Mouse (Mus musculus) heart, embryonic 10.5 days (tissue): ENCODE results near the gene Gm20431. TPM values are rescaled to one million over a fixed set of nuclear protein-coding genes. Genes with fewer than 3 reads are reported as not detected.

Experiments
- DNase-seq: peaks from one replicate; pipeline ENCODE4 v3.0.0-alpha.2; 2017; ENCODE audit warnings: low spot score
- H3K27ac ChIP-seq: fragments of 300-500 bp; sonication (generic); 2 replicates; pipeline ENCODE4 v1.5.1; 2016; ENCODE audit warnings: mild to moderate bottlenecking
- H3K27me3 ChIP-seq: fragments of 300-500 bp; sonication (generic); 2 replicates; pipeline ENCODE4 v1.6.1; 2016; ENCODE audit warnings: mild to moderate bottlenecking; ENCODE audit not compliant: poor library complexity, insufficient read depth, severe bottlenecking
- H3K36me3 ChIP-seq: fragments of 300-500 bp; sonication (generic); 2 replicates; pipeline ENCODE4 v1.6.1; 2016; ENCODE audit warnings: mild to moderate bottlenecking, moderate library complexity
- H3K4me1 ChIP-seq: fragments of 300-500 bp; sonication (generic); 2 replicates; pipeline ENCODE4 v1.6.1; 2016; ENCODE audit warnings: mild to moderate bottlenecking
- H3K4me3 ChIP-seq: fragments of 300-500 bp; sonication (generic); 2 replicates; pipeline ENCODE4 v1.5.1; 2016; ENCODE audit warnings: mild to moderate bottlenecking, moderate library complexity
- H3K9me3 ChIP-seq: fragments of 300-500 bp; sonication (generic); 2 replicates; pipeline ENCODE4 v1.6.1; 2016; ENCODE audit warnings: mild to moderate bottlenecking, moderate library complexity
- WGBS: fragments of 180-500 bp; shearing (Covaris S2); methylation state at CpG from one replicate; pipeline ENCODE4 v1.1.7; 2016; 5-methylcytosine and 5-hydroxymethylcytosine counted together
- polyA plus RNA-seq: library from polyadenylated mRNA; unstranded; fragments of >200 nt; fragmentation: Nextera tagmentation; extraction: Ambion mirVana; gene quantifications from 2 replicates; pipeline ENCODE4 v1.2.1, GENCODE M21; 2016

Gene Gm20431
- polyA plus RNA-seq, 1 experiment from 2014 or later = 0.36 TPM

DNA sequence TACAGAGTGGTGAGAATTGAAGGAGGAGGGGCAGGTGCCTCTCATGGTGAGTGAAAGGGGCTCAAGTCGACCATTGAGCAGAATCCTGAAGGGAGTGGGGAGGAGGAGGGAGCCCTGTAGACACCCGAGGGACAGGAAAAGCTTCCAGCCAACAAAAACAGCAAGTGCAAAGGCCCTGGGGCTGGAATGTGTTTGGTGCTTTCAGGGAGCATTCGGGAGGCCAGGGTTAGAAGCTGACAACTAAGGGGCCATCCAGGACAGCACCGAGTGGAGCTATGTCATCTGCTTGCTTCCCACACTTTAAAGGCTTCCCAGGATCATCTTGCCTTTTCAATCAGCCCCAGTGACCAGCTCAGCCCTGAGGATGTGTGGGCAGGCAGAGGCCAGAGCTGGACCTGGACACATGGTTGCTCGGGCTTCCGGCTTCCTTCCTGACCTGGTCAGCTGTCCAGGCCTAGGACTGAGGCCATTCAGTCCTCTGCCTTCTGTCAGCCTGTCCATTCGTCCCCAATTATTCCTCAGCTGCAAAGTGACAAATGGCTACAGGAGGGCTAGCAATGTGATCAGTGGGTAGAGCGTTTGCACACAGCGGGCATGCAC is 84.0 kb downstream of the Gm20431 start:
- peaks cover 4% of the 10 kb centered on the region for H3K27me3 ChIP-seq
- no peak for DNase-seq
- WGBS = 61% methylated on average over 9 of the region's 9 CpGs
- H3K4me1 ChIP-seq = peaks cover 36% of the 10 kb centered on the region
- H3K4me3 ChIP-seq = no peak overlapping the region
- H3K27ac ChIP-seq = peak overlapping the region; percentile 39
- no peaks in the 10 kb centered on the region for H3K36me3 ChIP-seq
- no peaks in the 10 kb centered on the region for H3K9me3 ChIP-seq

DNA sequence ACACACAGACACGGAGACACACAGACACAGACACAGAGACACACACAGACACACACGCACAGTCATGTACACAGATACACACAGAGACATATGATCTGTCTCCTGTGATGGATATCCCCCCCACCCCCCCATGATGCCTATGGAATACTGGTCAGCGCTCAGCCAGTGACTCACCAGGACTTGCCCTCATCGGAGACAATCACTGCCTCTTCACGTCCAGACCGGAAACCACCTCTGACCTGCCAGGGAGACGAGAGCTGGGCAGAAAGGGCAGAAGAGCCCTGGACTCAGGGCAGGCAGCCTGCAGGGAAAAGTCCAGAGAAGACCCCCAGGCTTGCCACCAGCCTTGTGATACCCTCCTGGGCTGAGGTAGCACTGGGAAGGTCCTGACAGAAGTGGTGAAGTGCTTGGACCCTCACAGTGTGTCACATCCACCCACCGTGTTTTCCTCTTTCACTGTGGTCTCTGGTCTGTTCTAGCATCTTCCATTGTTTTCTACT is 85.1 kb downstream of the Gm20431 start:
- no peak overlapping the region for H3K4me3 ChIP-seq
- WGBS = 81% methylated on average over 8 of the region's 8 CpGs
- H3K9me3 ChIP-seq = no peaks in the 10 kb centered on the region
- no peak overlapping the region for H3K27ac ChIP-seq
- peaks cover 25% of the 10 kb centered on the region for H3K4me1 ChIP-seq
- H3K27me3 ChIP-seq = peaks cover 4% of the 10 kb centered on the region
- no peak for DNase-seq
- no peaks in the 10 kb centered on the region for H3K36me3 ChIP-seq

DNA sequence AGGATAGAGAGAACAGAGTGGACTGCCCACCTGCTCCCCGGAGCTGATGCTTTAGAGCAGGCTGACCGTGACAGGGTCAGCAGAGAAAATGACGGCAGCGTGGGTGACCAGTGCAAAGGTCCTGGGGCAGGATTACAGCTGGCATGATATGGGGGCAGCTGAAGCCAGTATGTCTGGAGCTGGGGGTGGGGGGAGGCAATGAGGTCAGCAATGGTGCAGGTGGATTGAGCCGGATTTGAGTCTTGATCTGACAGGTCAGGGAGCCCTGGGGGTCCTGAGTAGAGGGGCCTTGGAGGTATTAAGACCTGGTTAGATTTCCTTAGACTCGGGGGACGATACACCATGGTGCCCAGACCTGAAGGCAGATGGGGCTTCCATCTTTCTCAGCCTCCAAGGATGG is 85.7 kb downstream of the Gm20431 start:
- 86% methylated on average over 7 of the region's 7 CpGs for WGBS
- Histone ChIP-seq H3K9me3 (no peaks in the 10 kb centered on the region), H3K36me3 (no peaks in the 10 kb centered on the region), H3K27me3 (peaks cover 4% of the 10 kb centered on the region), H3K27ac (no peak overlapping the region), H3K4me3 (no peak overlapping the region), H3K4me1 (peaks cover 27% of the 10 kb centered on the region)
- no peak for DNase-seq

DNA sequence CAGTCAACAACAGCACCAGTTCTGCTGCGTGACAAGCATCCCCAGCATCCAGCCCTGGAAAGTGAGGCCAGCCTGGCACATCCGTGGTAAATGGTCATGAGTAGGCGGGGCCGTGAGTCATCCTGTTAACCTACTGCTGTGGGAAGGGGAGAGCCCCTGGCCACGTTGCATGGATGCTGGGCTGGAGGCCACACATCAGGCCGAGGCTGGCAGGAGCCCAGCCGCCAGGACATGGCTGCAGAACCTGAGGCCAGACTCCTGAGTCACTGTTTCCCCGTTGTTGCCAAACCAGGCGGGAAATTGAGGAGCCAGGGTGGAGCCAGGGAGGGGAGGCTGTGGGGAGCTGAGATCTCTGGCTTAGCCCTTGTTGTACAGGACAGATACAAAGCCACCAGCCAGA is 86.5 kb downstream of the Gm20431 start:
- WGBS = 68% methylated on average over 9 of the region's 9 CpGs
- Histone ChIP-seq H3K9me3 (no peaks in the 10 kb centered on the region), H3K36me3 (no peaks in the 10 kb centered on the region), H3K4me1 (peaks cover 34% of the 10 kb centered on the region), H3K4me3 (no peak overlapping the region), H3K27me3 (peaks cover 4% of the 10 kb centered on the region), H3K27ac (peak overlapping the region; percentile 38; the same call in 1 of the 2 replicates)
- no peak for DNase-seq

DNA sequence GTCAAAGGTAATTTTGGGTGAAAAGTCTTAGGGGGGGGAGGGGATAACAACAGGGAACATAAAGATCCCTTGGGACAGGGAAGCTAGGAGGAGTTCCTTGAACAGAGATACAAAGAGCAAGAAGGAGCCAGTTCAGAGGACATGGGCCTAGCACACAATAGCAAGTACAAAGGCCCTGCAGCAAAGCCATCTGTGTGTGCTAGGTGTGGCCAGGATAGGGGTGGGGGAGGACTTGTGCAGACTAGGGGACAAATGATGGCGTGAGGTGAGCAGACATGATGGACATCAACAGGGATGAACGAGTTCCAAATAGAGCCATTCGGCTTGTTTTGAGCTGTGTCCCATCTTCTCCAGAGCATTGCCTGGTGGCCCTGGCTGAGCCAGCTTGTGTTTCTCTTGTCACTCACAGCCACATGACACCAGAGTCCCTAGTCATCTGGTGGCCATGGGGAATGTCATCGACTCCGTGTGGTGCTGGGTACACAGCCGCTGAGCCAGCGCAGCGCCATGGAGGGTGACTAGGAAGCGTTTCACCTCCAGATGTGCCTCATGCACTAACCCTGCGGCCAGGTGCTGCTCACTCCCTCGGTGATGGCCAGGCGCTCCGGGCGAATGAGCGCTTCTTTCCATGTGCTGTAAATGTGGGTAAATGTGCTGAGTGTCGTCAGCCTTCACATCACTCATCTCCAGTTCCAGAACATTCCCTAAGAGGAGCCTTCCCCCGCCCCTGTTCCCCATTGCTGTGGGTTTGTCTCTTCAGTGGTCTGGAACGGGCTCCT is 89.7 kb downstream of the Gm20431 start:
- 84% methylated on average over 18 of the region's 18 CpGs for WGBS
- no peaks in the 10 kb centered on the region for H3K36me3 ChIP-seq
- H3K4me1 ChIP-seq = peaks cover 33% of the 10 kb centered on the region
- H3K4me3 ChIP-seq = no peak overlapping the region
- H3K9me3 ChIP-seq = no peaks in the 10 kb centered on the region
- no peaks in the 10 kb centered on the region for H3K27me3 ChIP-seq
- DNase-seq = no peak
- peak overlapping the region; percentile 63 for H3K27ac ChIP-seq

DNA sequence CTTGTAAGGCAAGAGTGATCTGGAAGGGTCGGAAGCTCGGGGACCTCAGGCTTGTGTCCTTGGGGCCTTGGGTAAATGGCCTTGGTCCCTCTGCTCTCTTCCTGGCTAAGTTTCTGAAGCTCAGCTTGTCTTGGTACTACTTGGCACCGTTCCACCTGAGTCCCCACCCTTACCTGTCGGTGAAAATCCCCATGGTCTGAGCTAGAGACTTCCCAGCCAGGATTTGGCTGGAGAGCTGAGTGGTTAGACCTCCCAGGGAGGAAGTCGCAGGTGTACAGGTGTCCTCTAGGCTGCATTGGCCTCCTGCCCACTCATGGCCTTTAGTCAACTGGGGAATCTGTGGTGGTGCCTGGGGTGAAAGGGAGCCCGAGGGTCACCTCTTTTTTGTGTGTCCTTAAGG is 90.5 kb downstream of the Gm20431 start:
- Histone ChIP-seq H3K4me3 (no peak overlapping the region), H3K36me3 (no peaks in the 10 kb centered on the region), H3K27me3 (no peaks in the 10 kb centered on the region), H3K4me1 (peaks cover 32% of the 10 kb centered on the region), H3K27ac (peak overlapping the region; percentile 19), H3K9me3 (no peaks in the 10 kb centered on the region)
- 82% methylated on average over 6 of the region's 6 CpGs for WGBS
- no peak for DNase-seq

DNA sequence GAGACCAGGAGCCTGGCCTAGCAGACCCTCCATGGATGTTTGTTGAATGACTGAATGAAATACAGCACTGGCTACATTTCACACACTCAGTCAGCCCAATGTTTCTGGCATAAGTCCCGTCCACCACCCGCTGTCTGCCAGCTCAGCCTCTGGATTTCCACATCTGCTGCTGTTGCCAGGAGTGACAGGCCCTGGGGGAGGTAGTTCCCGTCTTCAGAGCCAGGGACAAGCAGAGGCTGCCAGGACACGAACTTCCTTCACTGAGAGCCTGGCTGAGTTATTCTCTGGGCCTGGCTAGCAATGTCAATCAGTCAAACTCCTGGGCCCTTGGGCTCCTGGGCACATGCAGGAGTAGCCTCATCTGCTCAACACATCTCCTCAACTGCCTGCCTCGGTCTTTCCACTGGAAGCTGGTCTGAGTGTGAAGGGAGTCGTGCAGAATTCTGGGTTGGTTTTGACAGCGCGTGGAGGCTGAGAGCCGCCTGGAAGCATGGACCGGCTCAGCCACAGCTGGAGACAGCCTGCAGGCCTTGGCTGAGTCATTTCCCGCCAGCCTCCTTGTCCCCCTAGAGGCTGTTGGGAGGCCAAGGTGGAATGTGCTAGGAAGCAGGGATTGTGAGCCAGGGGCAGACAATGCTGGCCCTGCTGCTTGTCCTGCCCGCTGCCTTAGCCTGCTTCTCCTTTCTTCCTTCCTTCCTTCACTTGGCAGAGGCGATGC is 91.2 kb downstream of the Gm20431 start:
- DNase-seq = no peak
- Histone ChIP-seq H3K27ac (peak overlapping the region; percentile 19), H3K9me3 (no peaks in the 10 kb centered on the region), H3K36me3 (no peaks in the 10 kb centered on the region), H3K27me3 (no peaks in the 10 kb centered on the region), H3K4me3 (no peak overlapping the region), H3K4me1 (peaks cover 38% of the 10 kb centered on the region)
- 60% methylated on average over 13 of the region's 13 CpGs for WGBS

DNA sequence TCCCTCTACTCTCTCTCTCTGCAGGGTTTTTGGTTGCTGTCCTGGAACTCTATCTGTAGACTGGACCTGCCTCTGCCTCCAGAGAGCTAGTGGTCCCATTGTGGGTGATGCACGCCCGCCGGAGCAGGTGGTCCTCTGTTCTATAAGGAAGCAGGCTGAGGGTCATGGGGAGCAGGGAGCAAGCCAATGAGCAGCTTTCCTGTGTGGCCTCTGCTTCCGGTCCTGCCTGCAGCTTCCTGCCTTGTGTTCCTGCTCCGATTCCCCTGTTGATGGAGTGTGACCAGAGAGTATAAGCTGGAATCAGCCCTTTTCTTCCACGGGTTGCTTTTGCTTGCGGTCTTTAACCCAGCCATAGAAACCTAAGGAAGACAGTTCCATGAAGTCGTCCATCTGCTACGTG is 93.2 kb downstream of the Gm20431 start:
- DNase-seq = no peak
- Histone ChIP-seq H3K36me3 (no peaks in the 10 kb centered on the region), H3K27ac (peak overlapping the region; percentile 67), H3K9me3 (no peaks in the 10 kb centered on the region), H3K4me3 (no peak overlapping the region), H3K4me1 (peaks cover 50% of the 10 kb centered on the region), H3K27me3 (peaks cover 3% of the 10 kb centered on the region; the same call in 1 of the 2 replicates)
- WGBS = 79% methylated on average over 9 of the region's 9 CpGs

DNA sequence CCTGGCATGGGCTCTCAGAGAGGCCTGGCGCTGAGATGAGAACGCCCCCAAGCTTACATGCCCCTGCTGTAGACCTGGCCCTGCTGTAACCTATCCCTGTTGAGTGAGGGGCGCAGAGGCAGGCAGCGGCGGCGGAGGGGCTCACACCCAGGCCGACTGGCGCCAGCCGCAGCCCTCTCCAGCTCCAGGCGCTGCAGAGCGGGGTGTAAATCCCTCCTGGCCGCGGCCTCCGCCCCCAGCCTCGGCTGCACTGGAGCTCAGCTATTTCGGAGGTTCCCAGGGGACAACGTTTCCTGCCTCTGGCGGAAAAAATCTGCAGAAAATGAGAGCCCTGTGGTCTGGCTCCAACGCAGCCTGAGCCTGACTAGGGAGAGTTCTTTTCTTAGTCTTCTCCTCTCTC is 95.6 kb downstream of the Gm20431 start:
- H3K4me1 ChIP-seq = peaks cover 61% of the 10 kb centered on the region
- no peaks in the 10 kb centered on the region for H3K36me3 ChIP-seq
- H3K9me3 ChIP-seq = no peaks in the 10 kb centered on the region
- peak overlapping the region; percentile 89 for H3K27ac ChIP-seq
- 5% methylated on average over 19 of the region's 19 CpGs for WGBS
- DNase-seq = no peak
- H3K27me3 ChIP-seq = peaks cover 14% of the 10 kb centered on the region; the same call in 1 of the 2 replicates
- peak overlapping the region; percentile 34 for H3K4me3 ChIP-seq

DNA sequence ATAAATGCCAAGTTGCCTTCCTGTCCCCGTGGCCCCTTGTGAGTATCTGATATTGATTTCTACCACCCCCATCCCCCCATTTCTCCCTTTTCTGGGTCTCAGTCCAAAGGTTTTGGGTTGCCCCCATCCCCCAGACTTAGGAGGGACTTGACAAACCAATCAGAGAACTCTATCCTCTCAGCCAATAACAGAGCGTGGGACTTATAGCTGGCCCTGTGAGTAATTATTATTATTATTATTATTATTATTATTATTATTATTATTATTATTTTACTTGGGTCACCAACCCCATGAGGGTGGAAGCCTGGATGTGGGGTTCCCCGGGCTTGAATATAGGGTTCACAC is 96.0 kb downstream of the Gm20431 start:
- WGBS = 62% methylated on average over 3 of the region's 3 CpGs
- DNase-seq = no peak
- H3K36me3 ChIP-seq = no peaks in the 10 kb centered on the region
- H3K4me1 ChIP-seq = peaks cover 58% of the 10 kb centered on the region
- H3K27me3 ChIP-seq = peaks cover 17% of the 10 kb centered on the region
- peak overlapping the region; percentile 34; the same call in 1 of the 2 replicates for H3K4me3 ChIP-seq
- no peaks in the 10 kb centered on the region for H3K9me3 ChIP-seq
- peak overlapping the region; percentile 89 for H3K27ac ChIP-seq

DNA sequence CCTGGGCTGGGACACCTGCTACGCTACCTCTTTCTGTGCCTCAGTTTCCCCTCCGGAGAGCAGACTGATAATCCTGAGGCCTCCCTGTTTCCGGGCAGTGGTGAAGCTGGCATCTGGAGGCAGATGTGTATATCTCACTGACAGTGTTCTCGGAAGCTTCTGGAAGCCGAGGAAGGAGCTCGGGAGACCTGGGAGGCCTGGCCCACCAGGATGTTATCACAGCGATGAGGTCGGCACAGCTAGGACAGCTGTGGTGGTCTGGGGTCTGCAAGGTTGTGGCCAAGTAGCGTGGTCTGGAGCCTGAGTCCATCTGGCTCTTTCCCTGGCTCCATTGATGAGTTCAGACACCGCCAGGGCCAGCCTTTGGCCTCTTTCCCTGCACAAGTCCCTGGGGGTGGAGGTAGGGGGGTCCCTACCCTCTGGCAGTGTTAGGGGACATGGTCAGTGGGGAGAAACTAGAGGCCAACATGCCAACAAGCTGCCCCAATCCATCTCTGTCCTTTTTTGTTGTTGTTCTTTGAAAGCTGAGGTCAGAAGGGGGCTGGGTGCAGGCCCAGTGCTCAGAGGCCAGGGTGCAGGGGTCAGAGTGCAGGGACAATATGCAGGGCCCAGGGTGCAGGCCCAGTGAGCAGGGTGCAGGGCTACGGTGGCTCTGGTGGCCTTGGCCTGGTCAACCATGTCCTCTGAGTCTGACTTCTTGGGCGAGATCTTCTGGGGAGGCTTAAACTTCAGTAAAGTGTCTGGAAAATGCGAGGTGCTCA is 96.6 kb downstream of the Gm20431 start:
- Histone ChIP-seq H3K36me3 (no peaks in the 10 kb centered on the region), H3K4me3 (no peak overlapping the region), H3K4me1 (peaks cover 59% of the 10 kb centered on the region), H3K9me3 (no peaks in the 10 kb centered on the region), H3K27me3 (peaks cover 23% of the 10 kb centered on the region), H3K27ac (peak overlapping the region; percentile 76)
- no peak for DNase-seq
- 73% methylated on average over 13 of the region's 13 CpGs for WGBS

DNA sequence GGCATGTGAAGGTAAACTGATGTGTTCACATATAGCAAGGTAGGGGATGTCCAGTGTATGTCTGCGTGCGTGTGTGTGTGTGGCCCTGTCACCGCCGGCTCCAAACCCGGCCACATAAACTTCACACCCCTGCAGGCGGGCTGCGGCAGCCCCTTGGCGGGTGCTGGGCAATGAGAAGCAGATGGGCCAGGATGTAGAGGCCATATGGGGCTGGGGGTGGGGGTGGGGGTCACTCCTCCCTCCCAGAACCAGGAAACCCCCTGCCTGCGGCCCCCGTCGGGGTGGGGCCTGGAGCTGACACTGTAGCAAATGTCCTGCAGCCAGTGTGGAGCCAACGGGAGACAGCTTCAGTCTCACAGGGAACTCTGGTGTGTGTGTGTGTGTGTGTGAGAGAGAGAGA is 97.6 kb downstream of the Gm20431 start:
- no peak for DNase-seq
- Histone ChIP-seq H3K36me3 (no peaks in the 10 kb centered on the region), H3K9me3 (no peaks in the 10 kb centered on the region), H3K4me3 (0 out of 2 replicates have a peak overlapping the region, but pooled peaks have one; percentile 27), H3K4me1 (peaks cover 70% of the 10 kb centered on the region), H3K27me3 (peaks cover 33% of the 10 kb centered on the region), H3K27ac (peak overlapping the region; percentile 76)
- WGBS = 23% methylated on average over 12 of the region's 12 CpGs
